Mouse (Mus musculus): ENCODE data around the gene Gbe1. TPM values are rescaled to one million over a fixed set of nuclear protein-coding genes. Genes with fewer than 3 reads are reported as not detected.

The Gbe1 gene
- total RNA-seq, 2 experiments from 2014 or later: 52.1 to 98.9 TPM

- peak; percentile 67 for DNase-seq
Measured at GRCm38 (mm10) chr16:70353058-70353457, 39.3 kb downstream of the Gbe1 start.

DNA sequence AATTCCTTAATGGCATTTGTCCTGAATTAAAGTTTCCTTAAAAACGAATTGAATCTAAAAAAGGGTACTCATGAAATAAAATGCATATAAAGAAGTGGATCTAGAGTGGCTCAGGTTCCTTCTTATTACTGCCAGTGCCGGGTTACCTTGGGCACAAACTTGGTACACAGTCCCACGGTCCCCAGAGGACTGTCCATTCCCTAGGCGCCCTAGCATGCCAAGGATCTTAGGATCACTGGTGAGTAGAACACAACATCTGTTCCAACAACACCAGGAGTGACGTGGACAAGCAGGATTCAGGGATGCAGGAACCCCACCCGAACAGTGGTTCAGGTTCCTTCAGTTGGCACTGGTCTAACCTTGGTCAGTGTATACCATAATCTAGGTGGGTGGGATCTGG, 44.6 kb downstream of the Gbe1 start:
- DNase-seq: no peak

GRCm38 (mm10) chr16:70365229-70365628, 51.5 kb downstream of the Gbe1 start:
- no peak for DNase-seq

DNA sequence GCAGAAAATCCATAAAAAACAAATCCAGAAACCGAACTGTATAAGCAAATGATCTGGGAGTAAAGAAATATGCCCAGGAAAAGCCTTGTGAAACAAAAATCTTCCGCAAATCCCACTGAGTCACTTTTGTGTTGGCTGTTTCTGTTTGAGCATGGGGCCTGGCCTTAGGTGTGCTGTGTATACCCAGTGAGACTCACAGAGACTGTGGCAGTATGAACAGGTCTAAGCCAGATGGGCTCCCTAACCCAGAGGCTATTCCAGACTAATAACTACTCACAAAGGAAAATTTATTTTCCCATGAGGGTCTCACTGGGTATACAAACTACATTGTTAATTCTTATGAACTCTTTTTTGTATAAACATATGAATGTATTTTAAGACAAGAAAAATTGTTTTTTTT, 67.3 kb downstream of the Gbe1 start:
- DNase-seq: no peak

GRCm38 (mm10) chr16:70385494-70385893, 71.7 kb downstream of the Gbe1 start:
- DNase-seq: no peak

- no peak for DNase-seq
Measured at GRCm38 (mm10) chr16:70387385-70387784, 73.6 kb downstream of the Gbe1 start.

DNA sequence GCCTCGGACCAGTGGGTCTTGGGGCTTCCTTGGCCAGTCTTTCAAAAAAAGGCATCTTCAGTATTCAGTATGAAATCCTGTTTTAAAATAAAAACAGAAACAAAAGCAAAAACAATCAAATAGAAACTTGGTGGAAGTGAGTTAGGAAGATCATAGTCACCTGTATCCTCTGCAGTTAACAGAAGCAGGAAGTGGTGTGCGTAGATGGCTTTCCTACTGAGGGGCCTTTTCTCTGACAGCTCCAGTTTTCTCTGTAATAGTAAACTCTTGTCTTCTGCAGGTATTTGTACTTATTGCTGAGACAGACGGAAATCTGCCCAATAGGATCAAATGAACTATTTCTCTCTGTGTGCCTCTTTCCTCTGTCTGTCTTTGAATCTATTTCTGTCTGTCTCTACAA, 81.5 kb downstream of the Gbe1 start:
- no peak for DNase-seq

DNA sequence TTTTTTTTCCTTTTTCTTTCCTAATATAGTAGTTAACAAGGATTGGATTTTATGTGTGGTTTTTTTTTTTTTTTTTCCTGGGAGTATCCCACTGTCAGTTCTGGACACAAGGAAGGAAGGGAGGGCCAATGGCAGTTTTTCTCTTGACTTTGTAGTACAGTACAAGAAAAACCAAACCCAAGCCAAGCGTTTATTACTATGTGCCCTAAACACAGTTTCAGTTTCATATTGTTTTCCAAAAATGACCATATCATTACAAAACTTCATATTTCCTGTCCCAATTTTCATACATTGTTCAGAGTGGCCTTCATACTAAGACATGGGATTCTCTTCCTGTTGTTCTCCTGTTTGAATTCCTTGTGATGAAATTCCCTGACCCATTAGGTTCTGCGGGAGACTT, 94.0 kb downstream of the Gbe1 start:
- no peak for DNase-seq

GRCm38 (mm10) chr16:70421077-70421476, 107.3 kb downstream of the Gbe1 start:
- DNase-seq: no peak

DNA sequence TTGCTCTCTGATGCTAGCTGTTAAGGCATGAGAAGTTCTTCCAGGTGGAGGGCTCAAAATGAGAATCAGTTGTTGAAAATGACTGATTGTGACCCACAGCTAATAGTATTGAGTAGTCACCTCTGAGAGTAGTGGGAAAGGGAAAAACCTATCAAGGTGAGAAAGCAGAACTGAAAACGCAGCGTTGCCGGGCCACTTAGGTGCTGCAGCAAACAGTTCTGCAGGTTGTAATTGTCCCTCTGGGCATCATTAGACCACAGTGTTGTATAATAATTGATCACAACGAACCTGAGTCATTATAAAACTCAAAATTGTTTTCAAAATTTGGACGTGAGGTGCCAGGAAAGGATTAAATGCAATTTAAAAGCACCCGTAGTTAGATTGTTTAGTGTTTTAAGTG, 135.8 kb downstream of the Gbe1 start:
- DNase-seq: no peak

DNA sequence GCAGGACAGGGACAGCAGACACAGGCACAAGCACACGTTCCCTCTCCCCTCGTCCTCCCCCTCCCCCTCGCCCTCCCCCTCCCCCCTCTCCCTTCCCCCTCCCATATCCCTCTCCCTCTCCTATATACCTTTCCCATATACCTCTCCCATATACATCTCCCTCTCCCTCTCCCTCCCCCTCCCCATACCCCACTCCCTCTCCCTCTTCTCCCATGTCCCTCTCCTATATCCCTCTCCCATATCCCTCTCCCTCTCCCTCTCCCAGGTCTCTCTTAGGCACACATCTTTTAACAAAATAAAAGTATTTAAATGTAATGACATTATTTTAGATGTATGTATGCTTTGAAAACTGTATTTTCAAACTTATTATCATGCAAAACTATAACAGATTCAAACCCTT, 161.8 kb downstream of the Gbe1 start:
- no peak for DNase-seq

DNA sequence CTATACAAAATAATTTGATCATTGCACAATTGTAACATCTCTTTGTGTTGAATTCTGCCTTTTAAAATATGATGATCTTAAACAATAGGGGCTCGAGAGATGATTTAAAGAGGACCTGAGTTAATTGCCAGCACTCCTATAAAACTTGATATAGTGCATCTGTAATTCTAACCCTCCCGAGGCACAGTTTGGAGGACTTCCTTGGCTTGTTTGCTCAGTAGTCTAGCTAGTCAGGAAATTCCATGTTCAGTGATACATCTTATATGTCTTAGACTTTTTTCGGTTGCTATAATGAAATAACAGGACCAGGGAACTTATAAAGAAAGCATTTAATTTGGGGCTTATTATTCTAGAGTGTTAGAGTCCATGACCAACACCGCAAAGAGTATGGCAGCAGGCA, 162.4 kb downstream of the Gbe1 start:
- DNase-seq: no peak

- no peak for DNase-seq
Measured at GRCm38 (mm10) chr16:70480494-70480893, 166.7 kb downstream of the Gbe1 start.

GRCm38 (mm10) chr16:70506457-70506856, 192.7 kb downstream of the Gbe1 start:
- DNase-seq: no peak

GRCm38 (mm10) chr16:70510938-70511337, 197.2 kb downstream of the Gbe1 start:
- no peak for DNase-seq

- no peak for DNase-seq
Measured at GRCm38 (mm10) chr16:70522861-70523260, 209.1 kb downstream of the Gbe1 start.

GRCm38 (mm10) chr16:70523566-70523965, 209.8 kb downstream of the Gbe1 start:
- DNase-seq: no peak

DNA sequence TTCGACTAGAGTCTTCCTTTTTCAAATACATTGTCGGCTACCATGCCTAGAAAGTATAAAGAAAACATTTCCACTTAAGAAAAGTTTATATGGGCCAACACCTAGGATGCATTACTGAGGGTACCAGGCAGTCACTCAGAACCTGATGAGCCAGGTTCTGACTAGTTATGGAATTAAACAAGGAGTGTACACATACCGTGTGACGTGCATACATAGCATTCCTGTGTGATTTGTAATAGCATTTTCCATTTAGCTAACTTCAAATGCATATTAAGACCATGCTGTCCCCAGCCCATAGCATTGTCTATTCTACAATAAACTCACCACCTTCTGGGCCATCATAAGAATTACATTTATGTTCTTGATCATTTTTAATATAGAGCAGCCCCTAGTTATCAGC, 210.5 kb downstream of the Gbe1 start:
- DNase-seq: no peak

DNA sequence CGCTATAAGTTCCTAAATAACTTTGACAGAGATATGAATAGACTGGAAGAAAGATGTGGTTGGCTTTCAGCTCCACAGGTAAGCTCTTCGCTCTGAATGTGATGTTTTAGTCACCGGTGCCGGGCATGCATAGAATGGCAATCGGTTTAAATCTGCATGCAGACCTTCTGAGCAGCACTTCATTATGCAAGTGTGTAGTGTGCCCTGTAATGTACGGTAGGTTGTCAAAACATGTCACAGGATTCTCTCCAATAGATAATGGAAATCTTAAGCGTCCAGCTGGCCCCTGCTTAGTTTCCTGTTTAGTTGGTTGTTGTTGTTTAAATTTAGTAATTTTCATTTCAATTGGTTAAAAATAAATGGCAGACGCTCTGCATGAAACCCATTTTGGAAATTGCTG, 213.5 kb downstream of the Gbe1 start:
- DNase-seq: no peak

DNA sequence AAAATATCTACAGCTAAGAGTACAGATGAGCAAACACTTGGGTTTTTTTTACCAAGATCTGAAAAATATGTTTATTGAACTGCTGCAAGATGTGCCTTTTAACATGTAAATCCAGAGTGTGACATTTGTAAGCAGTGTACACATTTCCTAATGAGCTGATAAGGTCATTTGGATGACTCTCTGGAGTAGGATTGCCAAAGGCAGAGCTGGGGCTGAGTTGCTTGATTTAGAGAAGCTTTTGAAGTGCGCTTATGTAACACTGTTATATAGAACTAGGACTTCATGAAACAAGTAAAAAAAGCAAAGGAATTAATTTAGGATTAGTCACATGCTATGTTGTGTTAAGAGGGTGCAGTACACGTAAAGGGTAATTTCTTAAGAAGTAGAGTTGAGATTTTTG, 221.5 kb downstream of the Gbe1 start:
- no peak for DNase-seq

GRCm38 (mm10) chr16:70550835-70551234, 237.1 kb downstream of the Gbe1 start:
- DNase-seq: no peak

GRCm38 (mm10) chr16:70561635-70562348, 248.0 kb downstream of the Gbe1 start:
- DNase-seq: peak; percentile 40

DNA sequence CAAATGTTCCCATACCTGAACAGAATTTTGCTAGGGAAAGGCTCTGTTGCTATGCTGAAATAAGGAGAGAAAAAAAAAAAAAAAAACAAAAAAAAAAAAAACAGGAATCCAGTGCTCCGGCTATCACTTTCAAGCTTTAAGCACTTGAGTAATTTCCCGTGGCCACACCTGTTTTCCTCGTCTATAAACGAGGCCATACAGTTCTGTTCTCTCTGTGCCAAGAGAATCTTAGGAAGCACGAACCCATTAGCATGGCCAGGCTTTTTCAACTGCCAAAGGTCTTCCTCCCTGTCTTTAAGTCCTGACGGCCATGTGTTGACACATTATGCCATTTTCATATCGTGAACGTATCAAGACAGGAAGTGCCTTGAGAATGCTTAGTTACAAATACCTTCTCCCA, 248.8 kb downstream of the Gbe1 start:
- no peak for DNase-seq

DNA sequence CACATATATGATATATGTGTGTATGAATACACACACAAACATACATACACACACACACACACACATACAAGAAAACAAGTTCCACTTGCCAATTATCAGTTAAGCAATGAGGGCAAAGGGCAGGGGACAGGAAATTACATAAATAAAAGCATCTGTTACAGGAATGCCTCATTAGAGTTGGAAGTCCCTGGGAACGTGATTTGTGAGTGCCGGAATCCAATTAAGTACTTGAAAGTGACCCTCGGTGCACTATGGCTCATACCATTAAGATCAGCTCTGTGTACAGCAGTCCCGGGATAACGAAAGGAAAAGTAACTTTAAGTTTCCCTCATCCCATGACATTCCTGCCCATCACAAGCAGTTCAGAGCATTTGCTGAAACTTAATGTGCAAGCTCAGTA, 249.7 kb downstream of the Gbe1 start:
- DNase-seq: no peak

All from gastrocnemius, postnatal 25 days (tissue).